Mouse (Mus musculus) testis, adult 2 months (tissue): ENCODE measurements around the gene Gm16253.

ENCODE experiments used
- CTCF ChIP-seq: fragments of 200-500 bp; IDR thresholded peaks from 2 replicates; pipeline ENCODE4 v1.5.1; 2012; ENCODE audit warnings: low read depth, mild to moderate bottlenecking, inconsistent platforms, low read length, moderate library complexity; ENCODE audit not compliant: control insufficient read depth, insufficient read depth, insufficient replicate concordance
- POLR2A ChIP-seq: fragments of 200-500 bp; IDR thresholded peaks from 2 replicates; pipeline ENCODE4 v1.6.1; 2012; ENCODE audit warnings: low read depth, mild to moderate bottlenecking, inconsistent platforms, low read length, moderate library complexity; ENCODE audit not compliant: control insufficient read depth

GRCm38 (mm10) chr3:96546880-96547279, 29.9 kb upstream of the Gm16253 start:
- TF ChIP-seq POLR2A: no peak
- no peak for TF ChIP-seq CTCF
